Mouse (Mus musculus): ENCODE measurements around the gene Acadm. TPM values are rescaled to one million over a fixed set of nuclear protein-coding genes. Genes with fewer than 3 reads are reported as not detected.
A peak's percentile ranks its signal among the peaks of the same experiment; 100 is the strongest.

Acadm gene
- total RNA-seq (2021): 100 to 1,000 TPM; 233 to 329 TPM
- long read RNA-seq, experiment 1, transcript Acadm-201 (12 exons, 2,047 nt): major isoform, 426 of 487 reads
- long read RNA-seq, experiment 1, partial matches to known transcripts: 45 of 487 reads
- long read RNA-seq, experiment 1, other reads (novel, unspliced or antisense): 16 of 487 reads
- long read RNA-seq, experiment 2, transcript Acadm-201 (12 exons, 2,047 nt): major isoform, 418 of 500 reads
- long read RNA-seq, experiment 2, transcript Acadm-203 (2 exons, 437 nt): minor isoform, 9 of 500 reads
- long read RNA-seq, experiment 2, partial matches to known transcripts: 60 of 500 reads
- long read RNA-seq, experiment 2, other reads (novel, unspliced or antisense): 13 of 500 reads

DNA sequence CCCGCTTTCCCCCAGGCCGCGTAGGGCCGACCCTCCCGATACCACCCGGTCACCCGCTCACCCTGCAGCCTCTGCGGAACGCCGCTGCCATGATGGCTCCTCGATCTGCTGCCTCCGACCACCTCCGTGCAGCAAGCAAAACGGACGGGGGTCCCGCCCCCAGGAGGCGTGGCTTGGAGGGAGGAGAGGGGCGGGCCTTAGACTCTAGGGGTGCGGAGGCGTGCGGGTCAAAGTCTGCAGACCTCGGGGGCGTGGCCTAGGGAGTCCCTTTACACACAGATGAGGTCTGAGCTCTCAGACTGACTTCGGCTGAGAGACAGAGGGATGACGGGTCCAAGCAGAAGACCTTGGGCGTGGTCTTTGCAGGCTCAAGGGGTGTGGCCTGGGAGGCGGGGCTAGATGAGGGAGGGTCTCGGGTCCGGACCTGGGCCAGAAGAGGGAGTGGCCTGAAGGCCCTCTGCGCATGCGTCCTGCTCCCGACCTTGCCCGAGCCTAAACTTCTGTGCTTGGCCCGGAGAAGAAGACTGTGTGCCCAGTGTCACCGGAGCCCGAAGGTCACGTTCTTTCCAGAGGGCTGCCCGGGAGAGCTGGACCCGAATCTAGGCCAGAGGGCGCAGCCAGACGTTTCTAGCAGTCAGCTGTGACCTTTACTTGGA, at the start of gene Acadm:
Gene Acadm, minus strand, starts transcription at position 298 of the 656 bp plus-strand sequence.
- intact Hi-C loops (cut with DNase I; ENCODE audit: low total_unique reads): no loop called here
- peak; percentile 99 for DNase-seq

- DNase-seq: no peak
These were observed 40.3 kb upstream of the Acadm start for GRCm38 (mm10) chr3:153984428-153985340.

DNA sequence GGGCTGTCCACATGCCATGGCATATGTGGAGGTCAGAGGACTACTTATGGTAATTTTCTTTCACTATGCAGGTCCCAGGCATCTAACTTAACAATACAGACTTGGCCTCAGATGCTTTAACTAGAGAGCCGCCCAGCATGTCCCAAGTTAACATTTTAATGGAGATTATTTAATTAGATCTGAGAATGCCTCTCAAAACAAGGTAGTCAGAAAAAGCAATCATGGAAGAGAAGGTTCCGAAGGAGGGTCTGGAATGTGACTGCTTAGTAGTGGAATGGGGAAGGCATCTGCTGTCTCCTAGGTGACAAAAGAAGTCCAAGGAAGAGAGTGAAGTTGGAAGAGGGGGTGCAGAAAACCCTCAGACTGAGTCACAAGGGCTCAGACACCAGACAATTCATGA, 36.2 kb upstream of the Acadm start:
- no peak for DNase-seq
- intact Hi-C loops (cut with DNase I; ENCODE audit: low total_unique reads): loop anchor here (5.0 kb wide), 1 partner anchor 247 kb away; no protein-coding TSS in a partner anchor

More at GRCm38 (mm10) chr3:153984428-153985340, 40.3 kb upstream of the Acadm start:
- intact Hi-C loops (cut with DNase I; ENCODE audit: low total_unique reads): loop anchor here (5.0 kb wide), 1 partner anchor 243 kb away; no protein-coding TSS in a partner anchor

- DNase-seq: no peak
- intact Hi-C loops (cut with DNase I; ENCODE audit: low total_unique reads): no loop called here
These were observed 31.4 kb upstream of the Acadm start for GRCm38 (mm10) chr3:153975791-153976190.

DNA sequence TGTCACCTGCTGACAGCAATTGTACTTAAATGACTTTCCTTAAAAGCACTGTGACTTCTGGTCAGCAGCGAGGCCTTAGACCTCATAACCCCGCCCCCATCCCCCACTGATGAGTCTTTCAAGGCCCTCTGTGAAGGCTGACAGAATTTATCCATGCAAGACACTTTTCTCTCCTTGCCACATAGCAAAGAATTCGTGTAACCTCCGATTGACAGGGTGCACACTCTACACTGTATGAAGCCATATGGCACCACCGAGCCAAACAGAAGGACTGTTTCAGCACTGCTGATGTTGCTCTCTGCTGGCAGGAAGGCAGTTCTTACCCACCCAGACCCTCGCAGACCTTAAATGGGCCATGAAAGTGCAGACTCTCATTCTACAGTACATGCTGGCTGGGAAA, 30.6 kb upstream of the Acadm start:
- intact Hi-C loops (cut with DNase I; ENCODE audit: low total_unique reads): no loop called here
- no peak for DNase-seq

- no peak for DNase-seq
- intact Hi-C loops (cut with DNase I; ENCODE audit: low total_unique reads): no loop called here
These were observed 29.7 kb upstream of the Acadm start for GRCm38 (mm10) chr3:153973949-153974760.

DNA sequence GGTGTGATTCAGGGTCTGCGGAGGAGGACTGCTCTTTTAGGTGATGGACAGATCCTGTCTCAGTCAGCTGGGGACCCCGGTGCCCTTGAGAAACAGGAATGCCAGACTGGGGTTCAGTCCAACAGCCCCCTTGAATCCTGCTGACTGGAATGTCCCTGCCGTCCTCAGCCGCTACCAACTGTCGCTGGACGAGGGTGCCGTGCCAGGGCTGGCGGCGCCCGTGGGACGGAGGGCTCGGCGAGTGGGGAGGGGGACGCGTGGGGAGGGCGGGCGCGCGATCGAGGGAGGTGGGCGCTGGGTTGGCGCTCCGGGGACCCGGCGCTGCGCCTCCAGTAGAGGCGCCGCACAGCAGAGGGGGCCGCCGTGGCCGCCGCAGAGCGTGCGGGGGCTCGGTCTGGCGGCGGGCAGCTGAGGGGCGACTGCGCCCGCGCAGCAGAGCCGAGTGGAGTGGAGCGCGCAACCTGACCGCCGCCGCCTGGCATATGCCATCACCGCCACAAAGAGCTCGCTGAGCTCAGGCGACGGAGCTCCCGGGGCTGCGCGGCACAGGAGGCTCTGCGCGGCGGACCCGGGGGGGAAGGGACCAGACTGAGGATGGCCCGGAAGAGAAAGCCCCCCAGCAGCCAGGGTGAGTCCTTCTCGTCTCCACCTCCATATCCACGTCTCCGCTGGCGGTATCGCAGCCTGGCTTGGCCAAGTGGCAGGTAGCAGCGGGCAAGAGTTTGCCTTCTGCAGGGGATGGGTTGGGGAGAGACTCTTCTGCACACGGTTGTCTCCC, 28.9 kb upstream of the Acadm start, which contains the start of gene Slc44a5:
Gene Slc44a5, plus strand, starts transcription at position 266 of the 778 bp plus-strand sequence.
- intact Hi-C loops (cut with DNase I; ENCODE audit: low total_unique reads): no loop called here
- peak; percentile 17 for DNase-seq

DNA sequence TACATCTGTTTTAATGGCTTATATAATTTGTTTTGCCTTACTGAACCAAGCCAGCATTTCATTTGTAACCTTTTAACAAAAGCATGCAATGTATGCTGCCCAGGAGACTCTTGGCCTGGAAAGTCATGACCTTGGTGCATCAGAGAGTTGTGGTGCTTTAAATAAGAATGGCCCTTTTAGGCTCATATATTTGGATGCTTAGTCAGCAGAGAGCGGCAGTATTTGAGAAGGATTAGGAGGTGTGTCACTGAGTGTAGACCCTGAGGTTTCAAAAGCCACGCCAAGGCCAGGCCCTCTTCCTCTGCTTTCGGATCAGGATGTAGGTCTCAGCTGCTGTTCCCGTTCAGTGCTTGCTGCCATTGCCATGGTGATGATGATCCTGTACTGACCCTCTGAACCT, 25.0 kb upstream of the Acadm start:
- intact Hi-C loops (cut with DNase I; ENCODE audit: low total_unique reads): no loop called here
- no peak for DNase-seq

DNA sequence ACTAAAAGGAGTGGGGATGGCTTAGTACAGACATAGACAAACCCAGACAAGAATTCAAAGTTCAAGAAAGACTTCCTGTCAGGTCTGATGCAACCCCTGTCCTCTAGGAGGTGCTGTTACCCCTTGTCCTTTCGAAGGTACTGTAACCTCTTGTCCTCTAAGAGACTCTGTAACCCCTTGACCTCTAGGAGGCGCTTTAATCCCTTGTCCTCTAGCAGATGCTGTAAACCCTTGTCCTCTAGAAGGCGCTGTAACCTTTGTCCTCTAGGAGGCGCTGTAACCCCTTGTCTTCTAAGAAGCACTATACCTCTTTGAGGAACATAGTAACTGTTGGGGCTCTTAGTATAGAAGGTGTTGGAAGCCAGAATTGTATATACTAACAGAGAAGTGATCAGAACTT, 24.1 kb upstream of the Acadm start:
- intact Hi-C loops (cut with DNase I; ENCODE audit: low total_unique reads): no loop called here
- DNase-seq: peak; percentile 23

DNA sequence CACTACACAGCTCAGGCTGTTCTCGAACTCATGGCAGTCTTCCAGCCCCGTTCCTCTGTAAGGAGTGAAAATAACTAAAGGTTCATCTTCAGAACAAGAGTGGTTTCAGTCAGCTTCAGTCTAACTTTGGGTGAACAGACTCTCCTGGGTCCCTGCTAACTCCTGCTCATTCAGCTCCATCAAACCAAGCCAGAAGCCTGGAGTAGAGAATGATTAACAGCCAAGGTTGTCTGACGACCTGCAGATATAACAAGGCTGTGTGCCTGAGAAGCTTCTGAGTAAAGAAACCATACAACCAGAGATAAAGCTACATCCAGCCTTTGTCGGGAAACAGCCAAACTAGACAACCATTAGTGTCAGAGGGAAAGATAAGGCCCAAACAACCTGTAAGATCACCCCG, 23.0 kb upstream of the Acadm start:
- intact Hi-C loops (cut with DNase I; ENCODE audit: low total_unique reads): no loop called here
- no peak for DNase-seq

DNA sequence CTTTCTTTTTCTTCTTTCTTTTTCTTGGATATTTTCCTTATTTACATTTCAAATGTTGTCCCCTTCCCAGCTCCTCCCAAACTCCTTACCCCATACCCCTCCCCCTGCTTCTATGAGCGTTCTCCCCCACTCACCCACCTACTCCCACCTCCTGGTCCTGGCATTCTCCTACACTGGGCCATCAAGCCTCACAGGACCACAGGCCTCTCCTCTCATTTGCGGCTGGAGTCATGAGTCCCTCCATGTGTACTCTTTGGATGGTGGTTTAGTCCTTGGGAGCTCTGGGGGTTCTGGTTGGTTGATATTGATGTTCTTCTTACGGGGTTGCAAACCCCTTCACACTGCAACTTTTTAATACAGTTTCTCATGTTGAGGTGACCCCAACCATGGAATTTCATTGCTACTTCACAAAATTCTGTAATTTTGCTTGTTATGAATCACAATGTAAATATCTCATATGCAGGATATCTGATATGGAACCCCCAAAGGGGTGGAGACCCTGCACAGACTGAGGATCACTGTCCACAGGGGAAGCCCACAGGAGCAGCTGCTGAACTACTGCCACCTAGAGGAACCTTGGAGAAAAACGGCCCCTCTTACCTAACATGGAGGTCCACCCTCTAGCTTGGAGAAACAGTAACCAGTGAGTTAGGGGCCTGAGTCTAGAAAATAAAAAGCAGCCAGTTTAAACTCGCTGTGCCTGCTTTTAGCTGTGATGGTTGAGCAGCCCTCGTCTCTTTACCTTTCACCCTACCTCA, 17.4 kb upstream of the Acadm start:
- no peak for DNase-seq
- intact Hi-C loops (cut with DNase I; ENCODE audit: low total_unique reads): loop anchor here (5.0 kb wide), 1 partner anchor 260 kb away; no protein-coding TSS in a partner anchor

GRCm38 (mm10) chr3:153960884-153961283, 16.5 kb upstream of the Acadm start:
- DNase-seq: no peak
- intact Hi-C loops (cut with DNase I; ENCODE audit: low total_unique reads): loop anchor here (5.0 kb wide), 1 partner anchor 261 kb away; no protein-coding TSS in a partner anchor

- intact Hi-C loops (cut with DNase I; ENCODE audit: low total_unique reads): loop anchor here (5.0 kb wide), 1 partner anchor 263 kb away; no protein-coding TSS in a partner anchor
- no peak for DNase-seq
These were observed 15.3 kb upstream of the Acadm start for GRCm38 (mm10) chr3:153959731-153960207.

GRCm38 (mm10) chr3:153959035-153959730, 14.8 kb upstream of the Acadm start:
- DNase-seq: no peak
- intact Hi-C loops (cut with DNase I; ENCODE audit: low total_unique reads): no loop called here

DNA sequence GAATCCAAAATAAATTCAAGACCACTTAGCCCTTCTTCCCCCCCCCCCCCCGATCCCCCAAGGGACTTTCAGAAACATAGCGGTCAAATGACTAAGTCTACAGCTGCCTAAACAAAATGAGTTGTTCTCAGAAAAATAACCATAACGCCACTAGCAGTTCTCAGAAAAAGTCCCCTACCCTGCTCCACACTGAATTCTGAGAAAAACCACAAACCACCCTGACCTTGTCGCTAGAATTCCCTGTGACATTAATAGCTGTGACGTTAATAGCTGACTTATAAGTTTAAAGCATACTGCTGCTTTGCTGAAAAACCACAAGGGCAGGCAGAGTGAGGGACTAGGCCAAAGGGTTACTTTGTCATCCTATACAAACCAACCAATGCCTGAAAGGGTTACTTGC, 13.5 kb upstream of the Acadm start:
- intact Hi-C loops (cut with DNase I; ENCODE audit: low total_unique reads): no loop called here
- no peak for DNase-seq

DNA sequence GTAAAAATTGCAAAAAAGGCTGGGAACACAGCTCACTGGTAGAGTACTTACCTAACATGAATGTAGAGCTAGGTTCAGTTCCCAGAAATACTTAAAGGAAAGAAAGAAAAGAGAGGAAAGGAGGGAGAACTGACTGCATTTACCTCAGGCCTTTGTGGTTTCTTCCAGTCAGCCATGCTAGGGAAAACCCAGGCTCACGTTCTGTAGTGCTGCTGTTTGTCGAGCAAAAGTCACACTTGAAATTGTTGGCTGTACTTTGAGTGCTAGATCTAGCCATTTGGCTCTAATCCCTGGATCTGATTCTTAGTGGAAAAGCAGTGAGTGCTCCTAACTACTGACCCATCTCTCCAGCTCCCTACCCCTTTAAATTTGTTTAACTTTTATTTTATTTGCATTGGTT, 3.7 kb upstream of the Acadm start:
- intact Hi-C loops (cut with DNase I; ENCODE audit: low total_unique reads): no loop called here

DNA sequence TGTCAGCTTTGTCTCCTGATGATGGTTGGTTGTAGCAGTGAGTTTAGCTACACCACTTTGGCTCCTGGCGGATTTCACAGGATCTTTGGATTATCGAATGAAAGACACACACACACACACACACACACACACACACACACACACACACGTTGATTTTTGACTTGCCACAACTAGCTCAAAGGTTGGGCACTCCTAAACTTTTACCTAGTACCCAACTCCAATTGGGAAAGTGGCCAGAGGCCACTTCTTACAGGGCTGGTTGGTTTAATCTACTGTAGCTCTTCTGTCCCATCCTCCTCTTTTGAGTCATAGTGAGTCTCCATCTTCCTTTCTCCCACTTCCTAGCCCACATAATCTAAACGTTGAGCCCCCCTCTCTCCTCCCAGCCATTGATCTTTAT, 2.8 kb upstream of the Acadm start:
- no peak for DNase-seq
- intact Hi-C loops (cut with DNase I; ENCODE audit: low total_unique reads): no loop called here

More for the DNA sequence above, 3.7 kb upstream of the Acadm start:
- DNase-seq: no peak
